Mouse (Mus musculus): ENCODE measurements around the gene Ifi47.

The Ifi47 gene

DNA sequence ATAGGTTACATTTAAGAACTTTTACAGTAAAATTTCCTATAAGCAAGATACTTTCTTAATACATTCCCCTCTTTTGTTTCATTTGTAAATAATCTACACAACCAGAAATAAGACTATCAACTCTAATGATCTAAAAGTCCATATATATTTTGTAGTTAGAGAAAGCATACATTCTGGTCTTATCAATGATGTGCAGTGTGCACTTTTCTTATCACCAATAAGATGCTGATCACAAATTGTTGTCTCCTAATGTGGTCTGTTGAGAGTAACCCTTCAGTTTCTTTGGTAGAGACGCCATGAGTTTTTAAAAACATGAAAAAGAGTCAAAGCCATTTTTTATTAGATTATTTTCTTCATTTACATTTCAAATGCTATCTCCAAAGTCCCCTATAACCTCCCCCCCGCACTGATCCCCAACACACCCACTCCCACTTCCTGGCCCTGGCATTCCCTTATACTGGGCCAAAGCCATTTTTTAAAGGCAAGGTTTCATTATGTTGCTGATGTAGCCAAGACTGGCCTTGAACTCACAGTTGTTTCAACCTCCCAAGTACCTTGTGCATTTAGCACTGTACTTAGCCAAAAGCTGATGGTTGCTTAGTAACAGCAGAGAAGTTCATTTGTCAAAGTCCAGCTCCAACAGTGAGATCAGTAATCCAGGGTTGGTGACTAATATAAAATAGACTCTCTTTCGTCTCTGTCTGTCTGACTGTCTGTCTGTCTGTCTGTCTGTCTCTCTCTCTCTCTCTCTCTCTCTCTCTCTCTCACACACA, 13.5 kb downstream of the Ifi47 start:
- DNase-seq, result no peak

DNA sequence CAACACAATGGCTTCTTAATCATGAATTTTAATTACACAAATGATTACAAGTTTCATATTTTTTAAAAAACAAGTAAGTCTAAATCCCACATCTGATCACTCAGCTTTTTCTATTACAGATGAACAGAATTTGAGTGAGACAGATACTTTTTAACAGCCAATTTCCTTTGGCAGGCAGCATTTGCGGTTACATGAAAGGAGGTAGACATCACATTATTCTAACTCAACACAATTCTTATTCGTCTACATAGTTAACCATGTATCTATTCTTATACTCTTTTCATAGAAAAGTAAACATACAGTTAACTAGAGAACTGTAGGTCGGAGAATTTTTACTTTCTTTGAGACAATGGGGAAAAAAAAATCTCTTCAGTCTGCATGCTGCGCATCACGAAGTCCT, 14.2 kb downstream of the Ifi47 start:
- no peak for DNase-seq

DNA sequence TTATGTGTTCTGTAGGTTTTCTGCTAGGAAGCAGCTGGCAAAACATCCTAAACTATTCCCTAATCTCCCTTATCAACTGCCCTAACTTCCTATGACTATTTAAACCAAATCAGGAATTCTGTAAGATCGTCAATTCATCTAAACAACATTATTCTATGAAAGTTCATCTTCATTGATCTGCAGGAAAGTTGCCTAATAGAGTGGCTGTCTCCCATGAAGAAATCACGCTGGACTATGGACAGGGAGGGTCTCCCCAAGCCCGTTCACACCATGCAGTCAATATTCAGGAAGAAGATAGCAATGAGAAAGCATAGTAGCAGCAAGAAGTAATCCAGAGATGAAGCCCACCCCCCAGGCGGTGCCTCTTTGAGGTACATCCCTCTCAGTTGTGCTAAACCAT, 14.8 kb downstream of the Ifi47 start:
- DNase-seq, result no peak

DNA sequence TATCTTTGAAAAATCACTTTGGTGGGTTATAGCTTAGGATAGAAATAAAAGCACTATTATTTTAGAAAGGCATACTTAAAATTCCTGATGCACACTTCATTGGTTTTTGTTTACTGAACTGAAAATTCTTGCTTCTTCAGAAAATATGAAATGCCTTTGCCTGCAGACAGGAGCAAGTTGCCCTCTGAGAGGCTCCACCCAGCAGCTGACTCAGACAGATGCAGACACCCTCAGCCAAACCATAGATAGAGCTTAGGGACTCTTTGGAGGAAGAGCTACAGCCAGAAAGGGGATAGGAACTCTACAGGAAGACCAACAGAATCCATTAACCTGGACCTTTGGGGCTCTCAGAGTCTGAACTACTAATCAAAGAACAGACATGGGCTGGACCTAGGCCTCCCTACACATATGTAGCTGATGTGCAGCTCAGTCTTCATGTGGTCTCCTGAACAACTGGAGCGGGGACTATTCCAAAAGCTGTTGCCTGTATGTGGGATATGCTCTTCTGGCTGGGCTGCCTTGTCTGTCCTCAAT, 15.7 kb downstream of the Ifi47 start:
- no peak for DNase-seq

DNA sequence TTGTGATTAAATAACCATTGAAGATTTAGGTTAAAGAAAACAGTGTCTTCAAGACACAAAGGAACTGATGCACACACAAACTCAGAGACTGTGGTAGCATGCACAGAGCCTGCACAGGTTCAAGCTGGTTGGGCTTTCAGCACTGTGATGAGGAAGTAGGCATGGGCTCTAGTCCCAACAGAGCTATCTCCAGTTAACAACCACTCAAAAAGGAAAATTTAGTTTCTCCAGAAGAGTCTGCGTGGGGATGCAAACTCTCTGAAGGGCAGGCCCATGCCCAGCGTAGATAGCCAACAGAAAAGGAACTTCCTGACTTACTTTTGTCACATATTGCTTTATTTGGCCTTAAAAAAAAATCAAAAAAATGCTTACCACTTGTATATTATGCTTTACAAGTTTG, 16.4 kb downstream of the Ifi47 start:
- DNase-seq, result no peak

DNA sequence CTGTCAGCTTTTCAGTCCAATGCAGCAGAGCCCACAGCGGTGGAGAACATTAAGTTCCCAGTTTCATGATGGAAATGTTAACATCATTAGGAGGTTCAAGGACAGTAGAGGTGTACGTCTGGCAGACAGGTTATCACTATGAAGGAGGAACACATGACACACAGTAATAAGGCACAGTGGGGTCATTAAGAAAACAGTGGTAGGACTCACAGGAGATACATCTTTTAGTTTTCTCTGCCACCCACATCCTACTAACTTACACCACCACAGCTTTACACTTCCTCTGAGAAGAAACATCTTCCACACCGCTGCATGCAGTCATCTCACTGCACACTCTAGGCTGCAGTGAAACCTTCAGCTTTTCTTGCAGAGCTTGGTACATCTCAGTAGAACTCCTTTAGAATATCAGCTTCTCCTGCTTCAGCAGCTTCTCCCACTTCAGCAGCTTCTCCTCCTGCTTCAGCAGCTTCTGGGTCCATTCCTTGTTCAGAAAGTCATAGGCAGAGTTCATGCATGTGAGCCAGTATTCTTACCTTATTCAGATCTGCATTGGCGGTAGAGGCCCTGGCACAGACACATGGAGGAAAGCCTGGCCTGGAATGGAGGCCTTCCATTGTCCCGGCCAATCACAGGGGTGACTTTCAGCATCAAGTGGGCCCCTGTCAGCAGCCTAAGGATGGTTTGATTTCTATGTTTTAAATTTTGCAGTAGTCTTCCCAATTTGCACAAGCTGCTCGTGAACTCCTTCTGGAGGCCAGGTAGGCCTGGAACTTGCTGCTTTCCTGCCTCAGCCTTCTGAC, 17.7 kb downstream of the Ifi47 start:
- DNase-seq, result no peak

DNA sequence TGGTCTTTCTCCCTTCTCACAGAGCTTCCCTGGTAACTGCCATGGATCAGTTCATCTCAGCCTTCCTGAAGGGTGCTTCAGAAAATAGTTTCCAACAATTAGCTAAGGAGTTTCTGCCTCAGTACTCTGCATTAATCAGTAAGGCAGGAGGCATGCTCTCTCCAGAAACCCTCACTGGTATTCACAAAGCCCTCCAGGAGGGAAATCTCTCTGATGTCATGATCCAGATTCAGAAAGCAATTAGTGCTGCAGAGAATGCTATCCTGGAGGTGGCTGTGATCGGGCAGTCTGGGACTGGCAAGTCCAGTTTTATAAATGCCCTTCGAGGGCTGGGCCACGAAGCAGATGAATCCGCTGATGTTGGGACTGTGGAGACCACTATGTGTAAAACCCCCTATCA, 19.0 kb downstream of the Ifi47 start:
- no peak for DNase-seq

DNA sequence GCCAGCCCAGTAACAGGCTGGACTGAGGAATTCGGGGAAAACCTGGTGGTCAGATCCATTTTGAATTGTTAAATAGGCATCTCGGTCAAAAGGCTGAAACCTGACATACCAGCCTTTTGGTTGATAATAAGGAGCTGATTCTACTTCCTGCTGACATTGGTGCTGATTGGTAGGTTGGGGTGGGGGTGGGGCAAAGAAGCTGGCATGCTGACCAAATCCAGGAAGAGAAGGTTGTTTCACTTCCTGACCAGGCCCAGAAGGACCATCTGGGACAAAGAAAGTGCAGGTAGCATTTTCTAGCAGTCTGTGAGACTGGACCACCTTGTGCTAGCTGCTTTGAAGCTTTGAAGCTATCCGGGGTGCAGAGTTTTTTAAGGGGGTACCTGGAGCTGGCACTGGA, 24.0 kb downstream of the Ifi47 start:
- no peak for DNase-seq

DNA sequence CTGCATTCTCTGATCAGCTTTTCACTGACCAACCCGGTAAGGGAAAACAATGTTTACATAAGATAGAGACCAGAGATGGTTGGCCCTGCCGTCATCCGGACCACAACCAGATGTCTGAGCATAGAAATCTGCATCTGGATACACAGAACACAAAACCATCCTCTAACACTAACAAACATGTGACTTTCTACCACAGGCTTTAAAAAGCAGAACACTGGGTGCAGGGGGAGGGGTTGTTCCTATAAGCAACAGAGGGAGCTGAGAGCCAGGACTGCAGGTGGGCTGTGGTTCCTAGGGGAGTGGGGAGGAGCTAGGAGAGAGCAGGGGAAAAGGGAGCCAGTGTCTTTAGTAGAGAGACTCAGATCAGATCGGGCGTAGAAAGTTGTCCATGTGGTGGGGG, 25.1 kb downstream of the Ifi47 start:
- DNase-seq, result no peak

DNA sequence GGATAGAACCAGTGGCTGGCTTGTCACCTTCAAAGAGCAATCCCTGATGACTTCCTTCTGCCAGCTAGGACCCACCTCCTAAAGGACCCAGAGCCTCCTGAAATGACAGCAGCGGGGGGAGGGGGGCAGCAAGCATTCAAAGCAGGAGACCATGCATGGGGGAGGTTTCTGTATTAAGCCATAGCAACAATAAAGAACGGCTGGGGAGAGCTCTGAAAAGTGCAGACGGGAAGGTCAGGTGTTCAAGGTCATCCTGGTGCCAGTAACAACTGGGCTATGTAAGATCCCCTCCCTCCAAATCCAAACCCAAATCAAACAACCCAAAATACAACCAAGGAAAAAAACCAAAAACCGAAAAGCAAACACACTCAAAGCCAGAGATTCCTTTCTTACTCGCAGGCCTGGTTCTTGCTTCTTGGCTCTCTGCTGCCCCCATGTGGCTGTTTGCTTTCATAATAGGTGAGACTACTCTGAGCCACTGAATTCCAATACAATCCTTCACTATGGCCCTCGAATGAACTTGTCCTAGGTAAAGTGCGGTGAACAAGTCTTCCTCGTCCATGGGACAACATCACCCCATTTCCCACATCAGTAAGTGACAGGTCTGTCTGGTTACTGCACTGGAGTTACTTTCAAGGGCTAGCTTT, 26.8 kb downstream of the Ifi47 start:
- peak; percentile 79 to 91 for DNase-seq

DNA sequence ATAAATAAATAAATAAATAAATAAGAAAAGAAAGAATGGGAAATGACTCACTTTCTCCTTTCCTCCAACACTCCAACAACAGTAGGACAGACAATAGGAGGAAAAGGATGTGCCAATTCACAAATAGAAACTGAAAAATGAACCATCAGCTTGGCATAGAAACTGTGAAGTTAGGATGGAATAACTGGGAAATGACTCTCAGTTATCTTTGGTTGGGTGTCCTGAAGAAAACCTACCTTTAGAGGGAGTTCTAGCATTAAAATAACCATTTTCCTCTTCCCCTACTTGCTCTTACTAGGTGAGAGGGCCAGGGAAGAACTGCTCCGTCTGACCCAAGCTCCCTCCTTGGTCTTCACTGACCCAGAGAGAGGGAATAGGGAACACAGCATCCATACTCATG, 29.4 kb downstream of the Ifi47 start:
- DNase-seq, result peak in 1 of 2 experiments; percentile 33

DNA sequence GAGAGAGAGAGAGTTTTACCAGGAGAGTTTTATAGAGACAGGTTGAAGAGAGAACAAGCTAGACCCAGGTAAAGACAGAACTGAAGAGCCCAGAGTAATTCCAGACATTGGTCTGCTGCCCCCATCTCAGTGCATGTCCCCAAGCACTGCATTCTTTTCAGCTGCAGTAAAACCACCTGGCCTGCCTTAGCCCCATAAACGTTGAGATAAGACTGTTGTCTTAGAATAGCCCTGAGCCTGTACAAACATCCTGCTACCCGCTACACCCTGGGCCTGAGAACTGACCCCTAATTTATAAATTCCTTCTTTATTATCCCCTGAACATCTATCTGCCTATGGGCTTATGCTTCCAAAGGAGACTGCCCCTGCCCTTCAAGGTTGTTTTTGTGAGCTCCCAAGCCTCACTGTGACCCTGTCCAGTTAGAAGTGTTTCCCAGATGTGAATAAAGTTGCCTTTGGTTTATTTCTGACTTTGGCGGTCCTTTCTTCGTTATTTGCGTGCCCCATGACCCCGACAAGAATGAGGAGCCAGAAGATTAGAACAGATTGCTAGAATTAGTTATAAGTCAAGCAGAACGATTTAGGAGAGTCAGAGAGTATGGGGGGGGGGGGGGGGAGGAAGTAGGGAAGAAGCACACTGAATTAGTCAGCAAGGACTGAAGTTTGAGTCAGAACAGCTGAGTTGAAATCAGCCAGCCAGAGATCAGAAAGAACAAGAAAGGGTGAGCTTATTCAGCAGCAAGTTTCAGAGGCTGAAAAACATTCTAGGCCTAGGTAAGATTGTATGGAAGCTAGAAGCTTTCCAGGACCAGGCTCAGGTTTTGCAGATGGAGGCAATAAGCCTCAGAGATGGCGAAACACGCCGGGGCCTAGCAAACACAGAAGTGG, 31.5 kb downstream of the Ifi47 start:
- no peak for DNase-seq

DNA sequence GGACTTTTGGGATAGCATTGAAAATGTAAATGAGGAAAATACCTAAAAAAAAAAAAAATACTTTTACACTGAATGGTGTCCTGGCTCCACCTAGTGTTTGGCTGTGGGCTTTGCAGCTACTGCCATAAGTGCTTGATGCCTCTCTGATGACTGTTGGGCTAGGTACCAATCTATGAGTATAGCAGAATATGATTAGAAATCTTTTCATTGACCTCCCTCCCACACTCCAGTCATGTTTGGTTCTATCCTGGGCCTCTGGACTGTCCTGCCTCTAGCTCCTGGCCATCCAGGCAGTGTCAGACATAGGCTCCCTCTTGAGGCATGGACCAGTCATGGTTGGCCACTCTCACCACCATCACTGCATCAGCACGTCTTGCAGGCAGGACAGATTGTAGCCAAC, 32.4 kb downstream of the Ifi47 start:
- peak in 1 of 2 experiments; percentile 54 for DNase-seq

DNA sequence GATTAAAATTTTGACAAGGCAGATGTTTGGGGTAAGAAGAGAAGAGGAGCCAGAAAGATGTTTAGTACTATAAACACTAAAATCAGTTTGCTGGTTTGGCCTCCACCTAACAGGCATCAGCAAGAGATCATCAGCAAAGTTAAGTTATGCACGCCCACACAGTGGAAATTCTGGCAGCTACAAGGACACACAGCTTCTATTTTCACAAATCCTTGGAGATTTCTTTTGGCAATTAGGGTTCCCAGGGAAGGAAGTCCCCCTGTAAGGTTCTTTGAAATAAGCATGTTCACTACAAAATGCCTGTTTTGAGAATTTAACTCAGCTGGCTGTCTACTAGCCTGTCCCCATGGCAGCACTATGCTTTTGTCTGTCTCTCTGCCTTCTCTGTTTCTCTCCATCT, 34.6 kb downstream of the Ifi47 start:
- no peak for DNase-seq

DNA sequence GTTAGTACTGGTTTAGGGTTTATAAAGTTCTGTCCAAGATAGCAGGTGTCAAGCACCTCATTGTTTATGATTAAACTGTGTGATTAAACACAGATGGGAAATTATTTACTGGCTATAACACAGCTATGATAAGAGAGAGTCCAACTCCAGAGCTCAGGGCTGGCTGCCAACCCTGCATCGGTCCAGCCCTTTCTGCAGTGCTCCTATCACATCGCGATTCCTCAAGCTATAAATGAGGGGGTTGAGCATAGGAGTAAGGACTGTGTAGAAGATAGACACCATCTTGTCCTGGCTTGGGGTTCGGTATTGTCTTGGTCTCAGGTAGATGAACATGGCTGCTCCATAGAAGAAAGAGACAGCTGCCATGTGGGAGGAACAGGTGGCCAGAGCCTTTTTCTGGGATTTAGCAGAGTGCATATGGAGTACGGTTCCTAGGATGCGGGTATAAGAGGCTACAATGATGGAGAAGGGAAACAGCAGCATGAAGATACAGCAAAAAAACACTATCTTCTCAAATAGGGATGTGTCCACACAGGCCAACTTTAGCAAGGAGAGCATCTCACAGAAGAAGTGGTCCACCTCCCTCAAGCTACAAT, 36.3 kb downstream of the Ifi47 start:
- no peak for DNase-seq

DNA sequence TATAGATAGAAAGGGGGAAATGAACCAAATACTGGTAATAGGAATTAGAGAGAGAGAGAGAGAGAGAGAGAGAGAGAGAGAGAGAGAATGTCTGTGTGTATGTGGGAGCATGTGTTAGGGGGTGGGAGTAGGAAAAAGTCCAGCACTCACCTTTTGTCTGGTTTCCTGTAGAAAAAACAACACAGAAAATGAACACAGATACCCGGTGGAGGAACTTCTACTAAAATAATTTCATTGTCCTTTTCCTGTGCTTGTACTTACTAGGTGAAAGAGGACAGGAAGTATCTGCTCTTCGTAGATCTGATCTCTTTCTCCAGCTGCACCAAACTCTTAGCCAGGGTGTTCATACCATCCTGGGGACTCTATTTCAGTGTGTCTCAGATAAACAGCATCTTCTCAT, 37.8 kb downstream of the Ifi47 start:
- no peak for DNase-seq

DNA sequence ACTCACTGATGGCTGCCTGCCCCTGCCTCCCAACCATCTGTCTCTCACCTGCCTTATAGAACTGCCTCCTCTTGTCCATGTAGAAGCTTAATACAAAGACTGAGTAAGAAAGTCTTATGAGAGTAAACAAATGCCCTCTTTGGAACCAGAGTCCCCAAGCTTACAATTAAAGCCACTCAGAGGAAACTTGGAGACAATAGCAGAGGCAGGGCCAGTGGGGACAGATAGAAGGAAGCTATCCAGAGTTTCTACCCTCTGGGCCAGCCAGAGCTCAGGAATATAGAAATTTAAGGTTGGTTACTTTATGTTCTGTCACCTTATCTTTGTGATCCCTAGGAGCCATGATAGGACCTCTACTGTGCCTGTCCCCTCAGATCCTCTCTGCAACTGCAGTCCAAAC, 38.4 kb downstream of the Ifi47 start, which contains the start of gene Olfr1396:
Gene Olfr1396, minus strand, starts transcription at position 101 of the 400 bp plus-strand sequence.
- DNase-seq, result no peak

DNA sequence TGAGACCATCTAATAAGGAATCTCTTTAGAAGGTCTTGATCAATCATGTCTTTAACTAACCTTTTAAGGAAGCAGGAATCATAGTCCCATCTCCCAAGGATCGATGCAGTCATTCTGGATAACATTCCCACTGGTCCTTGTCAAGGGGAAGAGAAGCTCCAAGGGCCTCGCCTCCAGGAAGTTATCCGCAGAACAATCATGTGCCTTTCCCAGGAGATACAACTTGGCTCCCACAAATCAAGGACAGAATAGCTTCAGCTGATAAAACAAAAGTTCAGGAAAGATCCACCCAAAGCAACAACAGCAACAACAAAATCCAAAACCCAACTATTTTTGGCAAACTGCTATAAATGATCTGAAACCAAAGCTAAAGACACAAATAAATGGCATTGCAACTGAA, 43.2 kb downstream of the Ifi47 start:
- no peak for DNase-seq

DNA sequence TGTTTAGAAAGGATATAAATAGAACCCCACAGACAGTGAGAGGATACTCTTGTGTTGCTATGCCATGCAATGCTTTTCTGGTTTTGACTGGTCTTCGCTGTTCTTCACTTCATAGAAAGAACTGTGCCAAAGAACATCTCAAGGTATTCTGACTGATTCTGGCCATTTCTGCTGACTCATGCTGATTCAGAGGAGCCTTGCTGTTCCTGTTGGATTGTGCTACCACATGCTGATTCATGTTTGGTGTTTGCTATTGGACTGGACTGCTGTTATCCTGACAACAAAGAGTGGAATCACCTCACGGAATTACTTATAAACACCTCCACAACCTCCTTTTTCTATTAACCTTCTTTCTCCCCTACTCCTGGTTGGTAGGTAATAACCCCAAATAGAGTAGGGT, 47.8 kb downstream of the Ifi47 start:
- no peak for DNase-seq

DNA sequence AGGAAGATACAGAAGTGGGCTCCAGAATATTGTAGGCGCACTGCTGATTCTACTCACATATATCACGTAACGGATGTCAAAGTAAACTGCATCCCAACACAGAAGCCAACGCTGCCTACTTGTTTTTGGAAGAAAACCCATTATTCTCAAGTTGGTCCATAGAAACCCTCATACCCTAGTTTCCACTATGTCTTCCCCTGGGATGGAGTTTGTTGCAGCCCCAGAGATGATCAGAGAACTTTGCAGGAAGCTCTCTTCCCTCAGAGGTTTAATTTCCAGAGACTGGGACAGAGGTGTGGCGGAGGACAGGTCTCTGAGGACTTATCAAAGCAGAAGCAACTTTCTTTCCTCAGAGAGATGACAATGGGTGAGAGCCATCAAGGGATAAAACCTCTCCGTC, 65.6 kb downstream of the Ifi47 start, which contains the start of gene Olfr1395:
Gene Olfr1395, plus strand, starts transcription at position 301 of the 400 bp plus-strand sequence.
- DNase-seq, result no peak
